Mouse (Mus musculus): ENCODE results near the gene Dram1. TPM values are rescaled to one million over a fixed set of nuclear protein-coding genes. Genes with fewer than 3 reads are reported as not detected.

The Dram1 gene
- polyA plus RNA-seq, 1 experiment, result 0.80 TPM

DNA sequence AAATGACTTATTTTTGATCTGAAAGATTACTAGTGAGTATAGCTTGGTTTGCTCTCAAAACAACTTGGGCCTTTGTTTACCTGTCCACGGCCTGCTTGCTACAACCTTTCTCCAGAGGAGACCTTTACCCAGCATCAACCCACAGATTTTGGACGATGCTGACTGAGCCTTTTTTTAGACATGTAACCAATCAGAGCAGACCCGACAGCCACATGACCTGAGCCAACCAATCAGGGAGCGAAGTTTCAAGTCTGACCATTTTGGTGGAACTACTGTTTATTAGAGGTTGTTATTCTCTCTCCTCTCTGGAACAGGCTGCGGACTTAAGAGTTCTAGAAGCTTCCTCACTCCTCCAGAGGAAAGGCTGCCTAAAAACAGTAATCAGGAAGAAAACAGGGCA lies 57.1 kb downstream of the Dram1 start:
- WGBS, result 86% methylated on average over 5 of the region's 5 CpGs
- TF ChIP-seq POLR2A (IDR thresholded peaks at IDR 0.05; ENCODE audit: borderline replicate concordance, insufficient read depth, low read length) (no peak), CTCF (IDR thresholded peaks at IDR 0.05; ENCODE audit: borderline replicate concordance, insufficient read depth, low read depth, low read length) (no peak)
- H3K4me1 ChIP-seq (ENCODE audit: control insufficient read depth, insufficient read depth, low read length), result no peaks in the 10 kb centered on the region

DNA sequence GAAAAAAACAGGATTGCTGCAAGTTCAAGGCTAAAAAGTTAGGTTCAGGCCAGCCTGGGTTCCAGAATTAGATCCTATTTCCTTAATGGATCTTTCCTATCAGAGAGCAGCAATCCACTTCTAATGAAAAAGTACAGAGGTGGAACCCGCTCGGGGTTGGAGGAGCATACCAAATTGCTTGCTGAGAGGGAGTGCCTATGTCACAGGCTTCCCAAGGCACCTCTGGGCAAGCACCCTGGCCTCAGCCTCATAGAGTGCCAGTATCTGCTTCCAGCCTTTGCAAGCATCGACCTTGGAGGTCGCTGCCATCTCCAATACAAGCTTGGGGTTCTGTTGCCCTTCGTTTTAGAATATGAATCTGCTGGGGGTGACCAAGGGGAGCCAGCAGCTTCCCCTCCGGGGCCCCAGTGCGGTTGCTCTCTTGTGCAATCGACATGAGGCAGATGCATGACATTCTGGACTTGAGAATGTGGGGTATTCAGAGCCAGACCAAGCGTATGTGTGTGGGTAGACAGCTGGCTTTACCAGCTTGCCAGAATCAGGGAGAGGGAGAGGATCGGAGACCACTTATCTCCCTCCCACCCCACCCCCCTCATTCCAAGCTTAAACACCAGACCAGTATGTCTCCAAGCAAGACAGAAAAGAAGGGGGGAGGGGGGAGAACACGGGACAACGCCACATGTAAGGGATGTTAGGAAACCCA lies 58.0 kb downstream of the Dram1 start:
- H3K4me1 ChIP-seq (ENCODE audit: control insufficient read depth, insufficient read depth, low read length), result no peaks in the 10 kb centered on the region
- no peak overlapping the region for H3K27ac ChIP-seq (ENCODE audit: insufficient read depth, low read length)
- DNase-seq, result no peak
- no peaks in the 10 kb centered on the region for H3K27me3 ChIP-seq (ENCODE audit: control insufficient read depth, insufficient read depth, low read length)
- WGBS, result 23% methylated on average over 12 of the region's 12 CpGs
- TF ChIP-seq CTCF (IDR thresholded peaks at IDR 0.05; ENCODE audit: borderline replicate concordance, insufficient read depth, low read depth, low read length) (no peak), POLR2A (IDR thresholded peaks at IDR 0.05; ENCODE audit: borderline replicate concordance, insufficient read depth, low read length) (no peak)
- no peak overlapping the region for H3K4me3 ChIP-seq (replicated peaks; ENCODE audit: insufficient read depth, low read depth, low read length)

More for the DNA sequence above, 57.1 kb downstream of the Dram1 start:
- Histone ChIP-seq H3K4me3 (replicated peaks; ENCODE audit: insufficient read depth, low read depth, low read length) (no peak overlapping the region), H3K27me3 (ENCODE audit: control insufficient read depth, insufficient read depth, low read length) (no peaks in the 10 kb centered on the region), H3K27ac (ENCODE audit: insufficient read depth, low read length) (no peak overlapping the region)
- no peak for DNase-seq

DNA sequence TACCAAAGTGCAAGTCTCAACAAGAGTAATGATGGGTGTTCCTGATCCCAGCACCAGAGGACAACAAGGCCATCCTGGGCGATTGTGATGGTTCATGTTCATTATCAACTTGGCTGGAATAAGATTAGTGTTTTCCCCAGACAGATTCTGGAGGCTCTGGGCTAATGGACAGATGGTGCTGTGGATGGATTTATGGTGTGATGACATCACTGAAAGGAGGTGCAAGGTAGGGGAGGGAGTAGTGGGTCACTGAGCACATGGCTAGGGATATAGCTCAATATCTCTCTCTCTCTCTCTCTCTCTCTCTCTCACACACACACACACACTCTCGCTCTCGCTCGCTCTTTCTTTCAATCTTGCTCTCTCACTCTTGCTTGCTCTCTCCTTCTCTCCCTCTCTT lies 60.7 kb downstream of the Dram1 start:
- Histone ChIP-seq H3K4me1 (ENCODE audit: control insufficient read depth, insufficient read depth, low read length) (no peaks in the 10 kb centered on the region), H3K27ac (ENCODE audit: insufficient read depth, low read length) (no peak overlapping the region), H3K4me3 (replicated peaks; ENCODE audit: insufficient read depth, low read depth, low read length) (no peak overlapping the region), H3K27me3 (ENCODE audit: control insufficient read depth, insufficient read depth, low read length) (no peaks in the 10 kb centered on the region)
- DNase-seq, result no peak
- TF ChIP-seq CTCF (IDR thresholded peaks at IDR 0.05; ENCODE audit: borderline replicate concordance, insufficient read depth, low read depth, low read length), result no peak
- no peak for TF ChIP-seq POLR2A (IDR thresholded peaks at IDR 0.05; ENCODE audit: borderline replicate concordance, insufficient read depth, low read length)
- 74% methylated on average over 4 of the region's 4 CpGs for WGBS

DNA sequence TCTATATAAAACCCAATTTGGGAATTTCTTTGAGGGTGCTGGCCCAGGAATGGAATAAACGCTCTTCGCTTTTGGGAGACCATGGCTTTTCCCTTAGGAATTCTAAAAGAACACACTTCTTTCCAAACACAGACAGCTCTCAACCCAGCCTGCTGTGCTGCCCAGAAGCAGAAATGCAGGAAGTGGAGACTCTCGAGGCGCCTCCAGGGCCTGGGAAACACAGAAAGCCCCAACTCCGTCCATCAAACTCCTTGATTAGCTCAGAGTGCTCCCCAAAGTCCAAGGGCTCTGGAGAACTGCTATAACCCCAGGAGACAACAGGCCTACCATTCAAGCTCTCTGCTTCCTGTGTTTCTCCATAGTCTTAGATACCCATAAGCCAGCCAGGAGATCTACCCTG lies 61.7 kb downstream of the Dram1 start:
- Histone ChIP-seq H3K4me3 (replicated peaks; ENCODE audit: insufficient read depth, low read depth, low read length) (no peak overlapping the region), H3K27me3 (ENCODE audit: control insufficient read depth, insufficient read depth, low read length) (no peaks in the 10 kb centered on the region), H3K4me1 (ENCODE audit: control insufficient read depth, insufficient read depth, low read length) (no peaks in the 10 kb centered on the region), H3K27ac (ENCODE audit: insufficient read depth, low read length) (no peak overlapping the region)
- no peak for DNase-seq
- 94% methylated on average over 5 of the region's 5 CpGs for WGBS
- TF ChIP-seq POLR2A (IDR thresholded peaks at IDR 0.05; ENCODE audit: borderline replicate concordance, insufficient read depth, low read length), result no peak
- TF ChIP-seq CTCF (IDR thresholded peaks at IDR 0.05; ENCODE audit: borderline replicate concordance, insufficient read depth, low read depth, low read length), result no peak

DNA sequence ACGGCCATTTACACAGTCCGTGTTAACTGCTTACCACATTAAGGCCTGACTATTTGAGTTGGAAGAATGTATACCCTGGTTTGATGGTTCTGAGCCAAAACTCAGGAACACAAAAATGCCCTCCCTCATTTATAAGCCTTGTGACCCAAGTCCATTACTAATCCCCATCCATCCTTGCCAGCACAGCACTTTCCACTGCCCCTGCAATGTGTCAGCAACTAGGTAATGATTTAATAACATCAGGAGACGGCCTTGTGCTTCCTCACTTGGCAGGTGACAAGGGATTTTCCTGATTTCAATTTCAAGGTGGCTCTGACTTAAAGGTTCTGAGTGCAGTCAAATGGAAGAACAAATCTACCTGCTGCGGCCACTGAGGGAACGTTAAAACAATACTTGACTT lies 64.0 kb downstream of the Dram1 start:
- no peak overlapping the region for H3K27ac ChIP-seq (ENCODE audit: insufficient read depth, low read length)
- TF ChIP-seq POLR2A (IDR thresholded peaks at IDR 0.05; ENCODE audit: borderline replicate concordance, insufficient read depth, low read length) (no peak), CTCF (IDR thresholded peaks at IDR 0.05; ENCODE audit: borderline replicate concordance, insufficient read depth, low read depth, low read length) (no peak)
- 78% methylated on average over 5 of the region's 5 CpGs for WGBS

DNA sequence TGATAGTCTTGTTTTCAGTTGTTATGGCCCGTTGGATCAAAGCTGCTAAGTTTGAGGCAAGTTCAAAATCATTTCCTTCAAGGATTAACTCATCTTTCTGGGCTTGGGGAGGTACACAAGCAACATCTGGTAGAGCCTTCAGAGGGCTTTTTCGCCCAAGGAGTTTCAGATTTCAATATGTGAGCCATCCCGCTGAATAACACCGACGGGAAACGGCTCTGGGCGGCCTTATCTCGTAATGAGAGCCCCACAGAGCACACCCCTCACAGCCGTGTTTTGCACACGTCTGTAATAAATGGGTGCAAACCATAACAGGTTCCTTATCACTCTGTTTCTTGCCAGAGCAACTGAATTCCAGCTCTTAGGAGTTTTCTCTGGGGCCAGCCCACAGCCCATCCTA lies 69.0 kb downstream of the Dram1 start:
- no peaks in the 10 kb centered on the region for H3K4me1 ChIP-seq (ENCODE audit: control insufficient read depth, insufficient read depth, low read length)
- H3K27me3 ChIP-seq (ENCODE audit: control insufficient read depth, insufficient read depth, low read length), result no peaks in the 10 kb centered on the region
- no peak overlapping the region for H3K27ac ChIP-seq (ENCODE audit: insufficient read depth, low read length)
- DNase-seq, result no peak
- H3K4me3 ChIP-seq (replicated peaks; ENCODE audit: insufficient read depth, low read depth, low read length), result no peak overlapping the region
- 85% methylated on average over 10 of the region's 10 CpGs for WGBS
- TF ChIP-seq POLR2A (IDR thresholded peaks at IDR 0.05; ENCODE audit: borderline replicate concordance, insufficient read depth, low read length) (no peak), CTCF (IDR thresholded peaks at IDR 0.05; ENCODE audit: borderline replicate concordance, insufficient read depth, low read depth, low read length) (no peak)

More for the DNA sequence above, 64.0 kb downstream of the Dram1 start:
- Histone ChIP-seq H3K27me3 (ENCODE audit: control insufficient read depth, insufficient read depth, low read length) (no peaks in the 10 kb centered on the region), H3K4me1 (ENCODE audit: control insufficient read depth, insufficient read depth, low read length) (no peaks in the 10 kb centered on the region), H3K4me3 (replicated peaks; ENCODE audit: insufficient read depth, low read depth, low read length) (no peak overlapping the region)
- no peak for DNase-seq

DNA sequence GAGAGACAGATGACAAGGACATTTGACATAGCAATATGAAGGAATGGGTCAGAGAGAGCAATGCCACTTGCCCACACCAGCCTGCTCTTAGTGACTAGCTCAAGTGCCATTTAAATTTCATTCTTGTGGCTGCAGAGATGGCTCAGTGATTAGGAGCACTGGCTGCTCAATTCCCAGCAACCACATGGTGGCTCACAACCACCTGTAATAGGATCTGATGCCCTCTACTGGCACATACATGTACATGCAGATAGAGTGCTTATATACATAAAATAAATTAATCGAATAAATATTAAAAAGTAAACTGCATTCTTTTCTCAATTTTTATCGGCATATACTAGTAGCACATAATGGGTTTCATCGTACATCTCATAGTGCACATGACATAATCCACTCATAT lies 72.6 kb downstream of the Dram1 start:
- WGBS, result 98% methylated on average over 3 of the region's 3 CpGs
- Histone ChIP-seq H3K4me3 (replicated peaks; ENCODE audit: insufficient read depth, low read depth, low read length) (no peak overlapping the region), H3K27me3 (ENCODE audit: control insufficient read depth, insufficient read depth, low read length) (no peaks in the 10 kb centered on the region), H3K27ac (ENCODE audit: insufficient read depth, low read length) (no peak overlapping the region), H3K4me1 (ENCODE audit: control insufficient read depth, insufficient read depth, low read length) (no peaks in the 10 kb centered on the region)
- TF ChIP-seq POLR2A (IDR thresholded peaks at IDR 0.05; ENCODE audit: borderline replicate concordance, insufficient read depth, low read length), result no peak
- TF ChIP-seq CTCF (IDR thresholded peaks at IDR 0.05; ENCODE audit: borderline replicate concordance, insufficient read depth, low read depth, low read length), result no peak
- no peak for DNase-seq

DNA sequence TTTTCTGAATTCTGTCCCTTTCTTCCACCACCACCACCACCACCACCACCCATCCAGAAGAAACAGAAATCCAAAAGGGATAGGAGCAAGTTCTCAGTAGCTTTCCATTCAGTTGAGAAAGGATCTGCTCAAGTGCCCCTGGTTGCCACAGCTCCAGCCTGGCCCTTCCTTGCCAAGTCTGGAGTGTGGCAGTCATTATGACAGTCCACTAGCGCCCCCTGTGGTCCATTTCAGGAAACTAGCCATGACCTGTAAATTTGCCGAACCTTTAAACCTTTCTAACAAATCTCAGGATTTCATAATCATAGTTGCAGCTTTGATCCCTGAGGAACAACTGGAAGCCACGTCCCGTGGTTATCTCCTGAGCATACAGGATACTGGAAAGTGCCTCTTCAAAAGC lies 74.6 kb downstream of the Dram1 start:
- Histone ChIP-seq H3K4me3 (replicated peaks; ENCODE audit: insufficient read depth, low read depth, low read length) (no peak overlapping the region), H3K4me1 (ENCODE audit: control insufficient read depth, insufficient read depth, low read length) (no peaks in the 10 kb centered on the region), H3K27me3 (ENCODE audit: control insufficient read depth, insufficient read depth, low read length) (no peaks in the 10 kb centered on the region), H3K27ac (ENCODE audit: insufficient read depth, low read length) (no peak overlapping the region)
- TF ChIP-seq CTCF (IDR thresholded peaks at IDR 0.05; ENCODE audit: borderline replicate concordance, insufficient read depth, low read depth, low read length) (peak; percentile 58), POLR2A (IDR thresholded peaks at IDR 0.05; ENCODE audit: borderline replicate concordance, insufficient read depth, low read length) (no peak)
- peak; percentile 32 to 37 for DNase-seq
- 3% methylated on average over 4 of the region's 4 CpGs for WGBS

Measured in cerebellum, adult 2 months (tissue).